Mouse (Mus musculus) stomach, embryonic 15.5 days (tissue): Measurements from ENCODE around the gene Gm42742. TPM values are rescaled to one million over a fixed set of nuclear protein-coding genes. Genes with fewer than 3 reads are reported as not detected.

Experiments used
- ATAC-seq: fragments of 200-750 bp; cut with Nextera tagmentation; 2 replicates; pipeline ENCODE4 v1.8.0; 2017; ENCODE audit warnings: low read depth, moderate number of reproducible peaks, moderate TSS enrichment; ENCODE audit not compliant: insufficient read depth, low FRiP score
- H3K27ac ChIP-seq: fragments of 300-500 bp; sonication (generic); 2 replicates; pipeline ENCODE4 v1.5.1; 2015; ENCODE audit warnings: mild to moderate bottlenecking, inconsistent platforms
- H3K27me3 ChIP-seq: fragments of 300-500 bp; sonication (generic); replicated peaks from 2 replicates; pipeline ENCODE4 v1.6.1; 2015; ENCODE audit warnings: inconsistent platforms
- H3K36me3 ChIP-seq: fragments of 300-500 bp; sonication (generic); 2 replicates; pipeline ENCODE4 v1.6.1; 2015; ENCODE audit warnings: inconsistent platforms
- H3K4me1 ChIP-seq: fragments of 300-500 bp; sonication (generic); 2 replicates; pipeline ENCODE4 v1.6.1; 2015; ENCODE audit warnings: inconsistent platforms
- H3K4me2 ChIP-seq: fragments of 300-500 bp; sonication (generic); 2 replicates; pipeline ENCODE4 v1.6.1; 2015; ENCODE audit warnings: mild to moderate bottlenecking, inconsistent platforms
- H3K4me3 ChIP-seq: fragments of 300-500 bp; sonication (generic); replicated peaks from 2 replicates; pipeline ENCODE4 v1.5.1; 2015; ENCODE audit warnings: inconsistent platforms
- H3K9ac ChIP-seq: fragments of 300-500 bp; sonication (generic); 2 replicates; pipeline ENCODE4 v1.6.1; 2015; ENCODE audit warnings: inconsistent platforms
- H3K9me3 ChIP-seq: fragments of 300-500 bp; sonication (generic); 2 replicates; pipeline ENCODE4 v1.6.1; 2016; ENCODE audit warnings: inconsistent platforms
- WGBS: fragments of 180-500 bp; shearing (Covaris S2); methylation state at CpG from one replicate; pipeline ENCODE4 v1.1.7; 2015; 5-methylcytosine and 5-hydroxymethylcytosine counted together
- polyA plus RNA-seq: library from polyadenylated mRNA; unstranded; fragments of >200 nt; fragmentation: Nextera tagmentation; extraction: Ambion mirVana; gene quantifications from 2 replicates; pipeline ENCODE4 v1.2.1, GENCODE M21; 2015

Gene Gm42742
- 25.0 and 63.8 TPM in 2 replicates for polyA plus RNA-seq

- no peaks in the 10 kb centered on the region for H3K27me3 ChIP-seq
- WGBS, result under 1% methylated on average over 37 of the region's 37 CpGs
- peaks cover 69% of the 10 kb centered on the region for H3K4me1 ChIP-seq
- H3K4me2 ChIP-seq, result peak within 1 kb of the TSS; percentile 85
- peaks cover 16% of the 10 kb centered on the region for H3K36me3 ChIP-seq
- peak within 1 kb of the TSS; percentile 54 for H3K4me3 ChIP-seq
- peak within 1 kb of the TSS; percentile 86 for H3K27ac ChIP-seq
- 0 out of 2 replicates have a peak, but pooled peaks have one; percentile 1 for ATAC-seq
- peak within 1 kb of the TSS; percentile 42; the same call in 1 of the 2 replicates for H3K9ac ChIP-seq
- no peaks in the 10 kb centered on the region for H3K9me3 ChIP-seq
These were observed at the start of gene Gm42742, which contains the start of gene Prrt2 for GRCm38 (mm10) chr7:127020901-127021562. Gene Gm42742, minus strand, starts transcription at chr7:127021097. Gene Prrt2, minus strand, starts transcription at chr7:127021211.

- Histone ChIP-seq H3K4me2 (no peak overlapping the region), H3K4me1 (no peaks in the 10 kb centered on the region), H3K9ac (no peak overlapping the region), H3K9me3 (no peaks in the 10 kb centered on the region), H3K27me3 (no peaks in the 10 kb centered on the region), H3K36me3 (no peaks in the 10 kb centered on the region), H3K27ac (no peak overlapping the region), H3K4me3 (no peak overlapping the region)
- 65% methylated on average over 4 of the region's 4 CpGs for WGBS
- no peak for ATAC-seq
These were observed 45.4 kb upstream of the Gm42742 start for GRCm38 (mm10) chr7:127066317-127066716.

- no peak for ATAC-seq
- WGBS, result 85% methylated on average over 6 of the region's 6 CpGs
These were observed 44.6 kb upstream of the Gm42742 start for GRCm38 (mm10) chr7:127065538-127065937.

GRCm38 (mm10) chr7:127055026-127055585 is 34.2 kb upstream of the Gm42742 start:
- no peak for ATAC-seq
- H3K9ac ChIP-seq, result no peak overlapping the region
- no peaks in the 10 kb centered on the region for H3K9me3 ChIP-seq
- no peaks in the 10 kb centered on the region for H3K4me1 ChIP-seq
- whole genome bisulfite sequencing, result 57% methylated on average over 5 of the region's 5 CpGs
- H3K4me3 ChIP-seq, result no peak overlapping the region
- H3K27ac ChIP-seq, result no peak overlapping the region
- H3K4me2 ChIP-seq, result no peak overlapping the region
- no peaks in the 10 kb centered on the region for H3K27me3 ChIP-seq
- no peaks in the 10 kb centered on the region for H3K36me3 ChIP-seq

More at GRCm38 (mm10) chr7:127065538-127065937, 44.6 kb upstream of the Gm42742 start:
- H3K9me3 ChIP-seq, result no peaks in the 10 kb centered on the region
- no peaks in the 10 kb centered on the region for H3K4me1 ChIP-seq
- no peak overlapping the region for H3K9ac ChIP-seq
- H3K36me3 ChIP-seq, result no peaks in the 10 kb centered on the region
- H3K4me2 ChIP-seq, result no peak overlapping the region
- no peak overlapping the region for H3K4me3 ChIP-seq
- no peak overlapping the region for H3K27ac ChIP-seq
- no peaks in the 10 kb centered on the region for H3K27me3 ChIP-seq

- Histone ChIP-seq H3K27ac (peak within 1 kb of the TSS; percentile 72), H3K9ac (peak within 1 kb of the TSS; percentile 75), H3K4me2 (peak within 1 kb of the TSS; percentile 82), H3K4me1 (no peaks in the 10 kb centered on the region; the same call in 1 of the 2 replicates), H3K4me3 (peak within 1 kb of the TSS; percentile 96), H3K9me3 (no peaks in the 10 kb centered on the region), H3K36me3 (no peaks in the 10 kb centered on the region), H3K27me3 (no peaks in the 10 kb centered on the region)
- WGBS, result under 1% methylated on average over 53 of the region's 53 CpGs
- ATAC-seq, result peak; percentile 89
These were observed 21.2 kb upstream of the Gm42742 start, which contains the start of gene Kif22 for GRCm38 (mm10) chr7:127041851-127042672. Gene Kif22, minus strand, starts transcription at chr7:127042471.

GRCm38 (mm10) chr7:127031244-127031643 is 10.3 kb upstream of the Gm42742 start:
- Histone ChIP-seq H3K36me3 (peaks cover 52% of the 10 kb centered on the region), H3K4me1 (peaks cover 9% of the 10 kb centered on the region), H3K27me3 (no peaks in the 10 kb centered on the region), H3K9ac (no peak overlapping the region), H3K4me2 (no peak overlapping the region), H3K9me3 (no peaks in the 10 kb centered on the region), H3K27ac (no peak overlapping the region), H3K4me3 (no peak overlapping the region)
- ATAC-seq, result no peak
- WGBS, result 81% methylated on average over 1 of the region's 1 CpGs

GRCm38 (mm10) chr7:127030172-127030571 is 9.3 kb upstream of the Gm42742 start:
- H3K36me3 ChIP-seq, result peaks cover 43% of the 10 kb centered on the region
- H3K4me3 ChIP-seq, result no peak overlapping the region
- 95% methylated on average over 1 of the region's 1 CpGs for WGBS
- H3K27me3 ChIP-seq, result no peaks in the 10 kb centered on the region
- H3K27ac ChIP-seq, result no peak overlapping the region
- peaks cover 9% of the 10 kb centered on the region for H3K4me1 ChIP-seq
- no peak for ATAC-seq
- H3K9me3 ChIP-seq, result no peaks in the 10 kb centered on the region
- no peak overlapping the region for H3K4me2 ChIP-seq
- no peak overlapping the region for H3K9ac ChIP-seq

- Histone ChIP-seq H3K9me3 (no peaks in the 10 kb centered on the region), H3K36me3 (peaks cover 37% of the 10 kb centered on the region), H3K4me1 (peaks cover 28% of the 10 kb centered on the region), H3K4me3 (peak overlapping the region; percentile 91), H3K4me2 (peak overlapping the region; percentile 87), H3K27me3 (no peaks in the 10 kb centered on the region), H3K9ac (peak overlapping the region; percentile 3; the same call in 1 of the 2 replicates), H3K27ac (peak overlapping the region; percentile 98)
- no peak for ATAC-seq
- WGBS, result 50% methylated on average over 8 of the region's 8 CpGs
These were observed 7.0 kb upstream of the Gm42742 start for GRCm38 (mm10) chr7:127027885-127028284.

- H3K27ac ChIP-seq, result peak within 1 kb of the TSS; percentile 98
- H3K4me2 ChIP-seq, result peak within 1 kb of the TSS; percentile 87
- peak within 1 kb of the TSS; percentile 91 for H3K4me3 ChIP-seq
- under 1% methylated on average over 59 of the region's 63 CpGs for WGBS
- no peaks in the 10 kb centered on the region for H3K9me3 ChIP-seq
- no peaks in the 10 kb centered on the region for H3K27me3 ChIP-seq
- peaks cover 35% of the 10 kb centered on the region for H3K4me1 ChIP-seq
- H3K9ac ChIP-seq, result peak within 1 kb of the TSS; percentile 97
- H3K36me3 ChIP-seq, result peaks cover 36% of the 10 kb centered on the region
- peak; percentile 89 for ATAC-seq
These were observed 6.3 kb upstream of the Gm42742 start, which contains the start of gene Maz for GRCm38 (mm10) chr7:127026984-127027726. Gene Maz, minus strand, starts transcription at chr7:127027037.

GRCm38 (mm10) chr7:127026616-127026983 is 5.7 kb upstream of the Gm42742 start:
- peak overlapping the region; percentile 98 for H3K27ac ChIP-seq
- H3K4me1 ChIP-seq, result peaks cover 40% of the 10 kb centered on the region
- H3K36me3 ChIP-seq, result peaks cover 34% of the 10 kb centered on the region
- H3K9me3 ChIP-seq, result no peaks in the 10 kb centered on the region
- ATAC-seq, result no peak; the same call in 1 of the 2 replicates
- H3K4me2 ChIP-seq, result peak overlapping the region; percentile 87
- peak overlapping the region; percentile 91 for H3K4me3 ChIP-seq
- H3K27me3 ChIP-seq, result no peaks in the 10 kb centered on the region
- peak overlapping the region; percentile 97 for H3K9ac ChIP-seq
- no CpG with 5 or more reads among the region's 48 CpGs for WGBS

GRCm38 (mm10) chr7:127026161-127026600 is 5.3 kb upstream of the Gm42742 start:
- no peaks in the 10 kb centered on the region for H3K27me3 ChIP-seq
- peak overlapping the region; percentile 98 for H3K27ac ChIP-seq
- under 1% methylated on average over 39 of the region's 48 CpGs for WGBS
- peaks cover 30% of the 10 kb centered on the region for H3K36me3 ChIP-seq
- H3K4me1 ChIP-seq, result peaks cover 44% of the 10 kb centered on the region
- H3K4me3 ChIP-seq, result peak overlapping the region; percentile 91
- H3K4me2 ChIP-seq, result peak overlapping the region; percentile 87
- peak overlapping the region; percentile 97 for H3K9ac ChIP-seq
- H3K9me3 ChIP-seq, result no peaks in the 10 kb centered on the region
- ATAC-seq, result peak; percentile 12
